In genomic region chr12:105993356-105993755, GRCm38 (mm10) we compare ENCODE assay signal across 13 mouse cellular contexts.
"Had no signal": no experiment of that assay in that cellular context is flagged by ENCODE, and none has a peak within 500 bp of the region (broad histone marks: within the 10 kb centered on the region; RNA-seq: fewer than 3 reads in every experiment).

No protein-coding gene starts in this region.

- H3K9me3 ChIP-seq: limb, embryonic 13.5 days; midbrain, embryonic 13.5 days; neural tube, embryonic 12.5 days had no signal

- H3K4me3 ChIP-seq: layer of hippocampus, adult 2 months; limb, embryonic 13.5 days; midbrain, embryonic 13.5 days; neural tube, embryonic 12.5 days had no signal

- DNase-seq: kidney, postnatal 10 days; kidney, postnatal 4 days; lung, adult 18-20 months; lung, postnatal 36 days; right cerebral cortex, postnatal 4 days; spleen, adult 18-20 months; thymus, postnatal 36 days had no signal

- H3K27ac ChIP-seq: limb, embryonic 13.5 days; liver, embryonic 14.5 days; midbrain, embryonic 13.5 days; neural tube, embryonic 12.5 days had no signal

- H3K36me3 ChIP-seq: limb, embryonic 13.5 days; midbrain, embryonic 13.5 days; neural tube, embryonic 12.5 days had no signal

- ATAC-seq: lung, postnatal 0 days; midbrain, embryonic 13.5 days had no signal

- H3K9ac ChIP-seq: limb, embryonic 13.5 days; liver, embryonic 14.5 days; midbrain, embryonic 13.5 days; neural tube, embryonic 12.5 days had no signal

- H3K27me3 ChIP-seq: midbrain, embryonic 13.5 days; neural tube, embryonic 12.5 days had no signal

- H3K4me2 ChIP-seq: limb, embryonic 13.5 days; midbrain, embryonic 13.5 days; neural tube, embryonic 12.5 days had no signal

- H3K4me1 ChIP-seq: limb, embryonic 13.5 days had no signal
